Mouse (Mus musculus) layer of hippocampus, postnatal 10 days (tissue): ENCODE results near the gene Clasrp. TPM values are rescaled to one million over a fixed set of nuclear protein-coding genes. Genes with fewer than 3 reads are reported as not detected.
"Not testable (repeated sequence)": the region's sequence is repeated elsewhere in the genome, so short reads cannot be mapped to it uniquely, and the experiment has no call there.

ENCODE experiments used
- DNase-seq, 2 experiments: peaks; one replicate each; pipeline ENCODE4 v3.0.0; 2021; ENCODE audit warnings: low spot score in 2 of 2
- total RNA-seq, 2 experiments: library from RNA; stranded (reverse); gene quantifications; 2 replicates each; pipeline ENCODE4 v1.2.3; 2021

Gene Clasrp
- total RNA-seq, 2 experiments from 2014 or later = 86.8 to 98.8 TPM

GRCm38 (mm10) chr7:19609641-19610332, 5.5 kb upstream of the Clasrp start:
- no peak for DNase-seq

GRCm38 (mm10) chr7:19607291-19607690, 3.0 kb upstream of the Clasrp start:
- no peak for DNase-seq

DNA sequence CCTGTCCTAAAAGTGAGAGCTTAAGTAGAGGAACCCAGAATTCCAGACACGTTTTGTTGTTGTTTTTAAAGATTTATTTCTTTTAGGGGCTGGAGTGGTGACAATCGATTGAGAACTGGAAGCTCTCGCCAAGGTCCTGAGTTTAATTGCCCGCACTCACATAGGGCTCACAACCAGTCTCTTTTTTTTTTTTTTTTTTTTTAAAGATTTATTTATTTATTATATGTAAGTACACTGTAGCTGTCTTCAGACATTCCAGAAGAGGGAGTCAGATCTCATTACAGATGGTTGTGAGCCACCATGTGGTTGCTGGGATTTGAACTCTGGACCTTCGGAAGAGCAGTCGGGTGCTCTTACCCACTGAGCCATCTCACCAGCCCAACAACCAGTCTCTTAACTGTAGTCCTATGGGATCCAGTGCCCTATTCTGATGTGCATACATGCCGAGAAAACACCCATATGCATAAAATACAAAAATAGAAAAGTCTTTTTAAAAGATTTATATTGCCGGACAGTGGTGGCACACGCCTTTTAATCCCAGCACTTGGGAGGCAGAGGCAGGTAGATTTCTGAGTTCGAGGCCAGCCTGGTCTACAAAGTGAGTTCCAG, 424 bp upstream of the Clasrp start:
- not testable (repeated sequence) for DNase-seq

DNA sequence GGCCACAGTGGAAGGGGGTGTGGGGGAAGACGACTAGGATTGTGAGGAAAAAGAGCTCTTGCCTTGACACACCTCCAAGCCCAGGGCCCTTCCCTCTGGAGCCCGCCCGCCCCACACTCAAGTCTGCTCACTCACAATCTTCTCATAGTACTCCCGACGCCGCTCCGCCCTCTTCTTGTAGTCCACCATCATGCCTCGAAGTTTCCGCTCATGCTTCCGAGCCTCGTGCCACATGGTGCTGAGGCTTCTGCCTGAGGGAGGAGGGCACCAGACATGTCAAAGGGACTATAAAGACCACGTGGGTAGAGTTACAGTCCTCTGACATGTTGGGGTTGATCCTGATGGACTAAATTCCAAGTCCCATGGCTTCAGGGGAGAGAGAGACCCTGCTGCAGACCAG, 1.2 kb downstream of the Clasrp start:
- DNase-seq = no peak

DNA sequence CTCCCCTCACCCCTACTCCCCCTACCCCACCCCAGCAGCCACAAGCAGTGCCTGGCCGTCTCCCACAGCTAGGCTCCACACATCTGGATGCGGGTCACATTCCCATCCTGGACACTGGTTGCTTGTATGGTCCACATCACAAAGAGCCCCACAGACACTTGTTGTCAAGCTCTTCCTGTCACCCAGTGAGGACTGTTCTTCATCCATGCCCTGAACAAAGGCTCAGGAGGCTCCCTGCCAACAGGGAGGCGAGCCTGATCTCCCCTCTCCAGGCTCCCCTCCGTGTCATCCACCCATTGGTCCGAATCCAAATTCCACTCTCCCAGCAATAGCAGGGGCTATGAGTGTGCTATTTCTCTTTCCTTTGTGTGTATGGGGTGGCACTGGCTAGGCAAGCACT, 3.7 kb downstream of the Clasrp start:
- DNase-seq = peak; percentile 39 to 58

DNA sequence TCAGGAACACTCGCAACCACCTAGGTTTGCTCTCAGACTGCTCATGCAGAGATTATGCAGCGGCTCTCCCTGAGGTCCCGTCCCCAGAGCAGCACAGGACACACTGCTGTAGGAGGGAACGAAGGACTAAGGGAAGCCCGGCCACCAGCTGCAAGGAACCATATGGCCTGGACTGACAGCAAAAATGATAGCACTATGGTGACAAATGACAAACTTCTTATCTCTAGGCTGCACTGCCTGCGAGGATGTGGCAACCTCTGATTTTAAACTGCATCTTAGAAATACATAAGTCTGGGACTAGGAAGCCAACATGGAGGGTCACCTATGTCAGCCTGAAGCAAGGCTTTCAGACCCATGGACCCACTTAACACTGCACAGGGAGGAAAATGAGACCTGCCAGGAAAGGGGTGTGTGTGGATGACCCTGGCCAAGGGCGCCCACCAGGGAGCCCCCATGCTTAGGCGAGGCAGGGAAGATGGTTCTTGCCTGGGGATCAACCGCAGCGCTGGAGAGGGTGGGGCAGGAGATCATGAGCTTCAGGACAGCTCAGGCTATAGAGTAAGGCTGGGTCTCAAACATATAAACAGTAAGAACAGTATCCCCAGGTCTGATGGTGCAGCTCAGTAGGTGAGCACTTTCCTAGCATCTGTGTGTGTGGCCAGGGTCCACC, 11.1 kb downstream of the Clasrp start:
- no peak for DNase-seq

DNA sequence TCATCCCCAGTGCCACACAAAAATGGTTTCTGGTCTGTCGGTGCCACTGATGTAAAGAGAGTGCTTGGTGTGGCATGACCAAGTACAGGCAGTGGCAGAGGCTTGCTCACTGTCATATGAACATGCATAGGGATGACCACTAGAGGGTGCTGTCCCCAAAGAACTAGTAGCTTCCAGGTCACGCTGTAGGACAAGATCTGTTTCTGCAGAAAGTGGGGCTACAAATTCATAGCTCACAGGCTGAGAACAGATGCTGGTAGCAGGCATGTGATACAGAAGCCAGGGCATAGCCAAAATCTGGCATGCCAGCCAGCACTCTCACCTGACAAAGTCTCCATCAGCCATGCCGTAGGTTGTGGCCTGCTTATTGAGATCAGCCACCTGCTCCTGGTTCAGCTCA, 14.4 kb downstream of the Clasrp start:
- DNase-seq = peak; percentile 74 to 80

DNA sequence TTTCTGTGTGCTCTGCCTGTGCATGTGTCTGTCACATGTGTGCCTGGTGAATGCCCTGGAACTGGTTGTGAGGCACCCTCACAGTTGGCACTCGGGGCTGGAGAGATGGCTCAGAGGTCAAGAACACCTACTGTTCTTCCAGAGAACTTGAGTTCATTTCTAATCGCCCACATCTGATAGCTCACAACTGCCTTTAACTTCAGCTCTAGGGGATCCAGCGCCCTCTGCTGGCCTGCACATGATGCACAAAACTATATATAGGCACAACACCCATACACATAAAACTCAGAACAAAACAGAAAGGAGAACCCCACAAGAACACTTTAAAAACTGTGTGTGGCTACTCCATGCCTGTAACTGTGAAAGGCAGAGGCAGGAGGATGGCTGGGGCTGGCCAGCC, 15.1 kb downstream of the Clasrp start:
- peak; percentile 61 to 68 for DNase-seq

DNA sequence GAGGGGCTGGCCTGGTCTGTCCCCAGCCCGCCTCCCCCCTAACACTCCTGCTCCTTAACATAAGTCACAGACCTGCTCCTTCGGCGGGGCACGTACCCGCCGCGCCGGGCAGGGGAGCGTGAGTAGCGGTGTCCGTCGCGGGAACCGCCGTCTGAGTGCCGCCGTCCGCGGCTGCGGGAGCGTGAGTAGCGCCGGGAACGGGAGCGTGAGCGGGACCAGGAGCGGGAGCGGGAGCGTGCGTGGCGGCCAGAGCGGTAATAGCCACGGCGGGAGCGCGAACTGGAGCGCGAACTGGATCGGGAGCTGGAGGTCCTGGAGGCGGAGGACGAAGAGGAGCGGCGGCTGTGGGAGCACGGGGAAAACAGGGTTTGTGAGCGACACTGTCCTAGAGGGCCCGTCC, 18.0 kb downstream of the Clasrp start:
- no peak for DNase-seq

DNA sequence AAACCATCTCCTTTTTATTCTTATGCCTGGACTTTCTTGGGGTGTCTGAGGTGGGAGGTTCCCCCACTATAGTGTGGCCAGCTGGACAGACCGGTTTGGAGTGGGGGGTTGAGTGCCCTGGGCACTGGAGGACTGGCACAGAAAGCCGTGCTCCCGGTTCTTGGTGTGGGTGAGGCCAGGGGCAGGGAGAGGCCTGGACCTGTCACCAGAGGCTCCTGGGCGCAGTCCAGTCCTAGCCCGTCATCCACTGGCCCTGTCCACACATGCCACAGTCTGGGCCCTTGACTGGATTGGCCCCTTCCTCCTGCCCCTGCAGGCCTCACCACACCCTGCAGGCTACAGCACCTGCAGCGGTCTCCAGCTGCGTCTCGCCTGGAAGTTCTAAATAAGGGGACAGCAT, 23.7 kb downstream of the Clasrp start:
- DNase-seq = no peak

DNA sequence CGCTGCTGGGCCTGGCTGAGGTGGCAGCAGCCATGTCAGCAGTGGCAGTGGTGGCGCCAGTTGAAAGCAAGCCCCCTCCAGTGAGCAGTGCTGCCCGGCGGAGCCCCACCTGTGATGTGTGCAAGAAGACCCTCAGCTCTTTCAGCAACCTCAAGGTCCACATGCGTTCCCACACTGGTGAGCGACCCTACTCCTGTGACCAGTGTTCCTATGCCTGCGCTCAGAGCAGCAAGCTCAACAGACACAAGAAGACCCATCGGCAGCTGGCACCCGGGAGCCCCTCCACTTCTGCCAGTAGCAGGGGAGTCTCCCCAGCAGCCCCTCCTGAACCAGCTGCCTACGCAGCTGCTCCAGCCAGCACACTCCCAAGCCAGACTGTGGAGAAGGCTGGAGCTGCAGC, 24.5 kb downstream of the Clasrp start:
- DNase-seq = no peak

- DNase-seq = no peak
Observed at GRCm38 (mm10) chr7:19578436-19578835, 25.9 kb downstream of the Clasrp start.

GRCm38 (mm10) chr7:19577877-19578414, 26.3 kb downstream of the Clasrp start:
- DNase-seq = no peak

DNA sequence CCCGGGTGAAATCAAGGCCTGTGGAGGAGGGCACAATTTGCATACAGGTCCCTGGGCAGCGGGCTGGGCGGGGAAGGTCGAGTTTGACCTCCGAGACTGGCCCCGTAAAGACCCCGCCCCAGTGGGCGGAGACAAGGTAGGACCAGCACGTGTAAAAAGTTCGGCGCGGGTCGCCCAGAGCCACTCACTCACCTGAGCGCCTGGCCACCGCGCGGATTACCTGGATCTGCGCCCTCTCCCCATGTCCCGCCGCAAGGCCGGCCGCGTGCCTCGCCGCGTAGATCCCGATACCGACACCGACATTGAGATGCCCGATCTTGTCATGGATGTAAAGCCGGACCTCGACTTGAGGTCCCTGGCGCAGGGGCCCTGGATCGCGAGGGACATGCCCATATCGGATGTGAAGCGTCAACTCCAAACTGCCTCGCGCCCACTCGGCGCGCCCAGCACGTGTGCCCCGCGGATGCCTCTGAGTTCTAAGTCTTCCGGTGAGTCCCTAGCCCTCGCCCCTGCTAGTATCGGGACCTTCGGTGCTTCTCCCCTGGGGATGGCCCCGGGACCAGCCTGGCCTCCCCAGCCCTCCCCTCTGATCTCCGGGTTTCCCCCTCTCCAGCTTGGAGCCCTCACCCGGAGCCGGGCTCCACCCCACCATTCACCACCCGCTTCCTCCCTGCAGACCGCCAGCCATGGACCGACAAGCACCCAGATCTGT, 27.0 kb downstream of the Clasrp start, which contains the start of the genes Zfp296 and Gemin7:
Gene Zfp296 (plus strand): TSS at position 147 of the 712 bp plus-strand sequence.
Gene Gemin7 (minus strand): TSS at position 455 of the 712 bp plus-strand sequence.
- no peak for DNase-seq

GRCm38 (mm10) chr7:19575559-19575958, 28.7 kb downstream of the Clasrp start:
- no peak for DNase-seq

- DNase-seq = no peak
Observed at GRCm38 (mm10) chr7:19573776-19574140, 30.5 kb downstream of the Clasrp start.

- peak; percentile 77 to 83 for DNase-seq
Observed at GRCm38 (mm10) chr7:19572926-19573775, 31.1 kb downstream of the Clasrp start.

DNA sequence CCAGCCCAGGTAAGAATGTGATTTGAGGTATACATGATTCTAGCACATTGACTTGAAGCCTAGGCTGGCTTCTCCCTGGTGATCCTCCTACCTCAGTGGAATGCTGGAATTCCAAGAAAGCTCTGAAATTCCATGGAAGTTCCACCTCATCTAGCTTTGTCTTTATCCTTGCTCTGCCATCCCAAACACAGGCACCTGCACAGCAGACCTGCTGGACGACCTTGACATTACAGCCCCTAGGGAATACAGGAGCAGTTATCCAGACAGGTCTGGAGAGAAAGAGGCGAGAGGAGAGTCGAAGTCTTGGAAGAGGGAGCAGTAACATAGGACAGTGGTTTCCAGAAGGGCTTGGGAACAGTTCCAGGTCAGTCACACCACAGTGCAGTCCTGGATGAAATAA, 34.6 kb downstream of the Clasrp start:
- DNase-seq = no peak

DNA sequence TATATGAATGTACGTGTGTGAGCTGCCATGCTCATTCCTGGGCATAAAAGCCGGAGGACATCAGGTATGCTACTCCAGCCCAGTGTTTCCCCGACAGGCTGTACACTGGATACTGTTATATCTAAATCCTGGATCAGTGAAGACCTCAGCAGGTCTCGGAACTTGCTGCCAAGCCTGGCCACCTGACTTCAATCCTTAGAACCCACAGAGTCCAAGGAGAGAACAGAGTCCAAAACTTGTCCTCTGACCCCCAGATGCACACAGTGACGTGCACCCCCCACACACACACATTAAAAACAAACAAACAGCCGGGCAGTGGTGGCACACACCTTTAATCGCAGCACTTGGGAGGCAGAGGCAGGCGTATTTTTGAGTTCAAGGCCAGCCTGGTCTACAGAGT, 36.9 kb downstream of the Clasrp start:
- DNase-seq = no peak

DNA sequence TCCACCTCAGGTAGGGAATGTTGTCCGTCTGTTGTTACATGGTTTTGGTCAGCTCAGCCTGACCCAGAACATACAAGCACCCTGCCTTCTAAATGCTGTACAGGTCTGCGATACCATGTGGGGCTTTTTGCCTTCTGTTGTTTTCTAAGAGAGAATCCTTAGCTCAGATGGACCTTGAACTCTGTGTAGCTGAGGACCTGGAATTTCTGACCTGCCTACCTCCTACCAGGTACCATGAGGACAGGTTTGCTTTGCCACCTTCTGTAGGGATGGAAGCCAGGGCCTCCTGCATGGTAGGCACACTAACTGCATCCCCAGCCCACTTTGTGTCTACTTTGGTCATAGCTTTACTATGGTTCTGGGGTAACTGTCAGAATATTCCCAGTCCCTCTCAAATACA, 38.5 kb downstream of the Clasrp start:
- DNase-seq = no peak

- no peak for DNase-seq
Observed at GRCm38 (mm10) chr7:19564455-19564854, 39.8 kb downstream of the Clasrp start.
